Mouse (Mus musculus): Measurements from ENCODE around the gene Ap1m2. TPM values are rescaled to one million over a fixed set of nuclear protein-coding genes. Genes with fewer than 3 reads are reported as not detected.

The Ap1m2 gene
- total RNA-seq, 1 experiment: 9.8 TPM

- TF ChIP-seq MAFK (IDR thresholded peaks at IDR 0.05; ENCODE audit: insufficient read depth, low read depth, low read length) (no peak), HCFC1 (IDR thresholded peaks at IDR 0.05; ENCODE audit: borderline replicate concordance, insufficient read depth, low read length) (no peak), CHD2 (IDR thresholded peaks at IDR 0.05; ENCODE audit: low read depth, low read length) (no peak), ZNF384 (IDR thresholded peaks at IDR 0.05; ENCODE audit: low read depth, low read length) (no peak), ZC3H11A (IDR thresholded peaks at IDR 0.05; ENCODE audit: borderline replicate concordance, low read depth, low read length) (no peak)
- H3K4me1 ChIP-seq (ENCODE audit: control insufficient read depth in 2 of 2, insufficient read depth in 2 of 2, low read length in 2 of 2, poor library complexity in 1 of 2): peaks cover 0 to 18% of the 10 kb centered on the region in 2 experiments; a peak in 2 of 4 replicates
- H3K27ac ChIP-seq (ENCODE audit: insufficient read depth, low read depth, low read length, poor library complexity, severe bottlenecking): peak overlapping the region; percentile 81
- no peak for DNase-seq (ENCODE audit: low read depth, low spot score)
- peaks cover 33% of the 10 kb centered on the region for H3K36me3 ChIP-seq (ENCODE audit: control insufficient read depth, insufficient read depth, low read length, poor library complexity, severe bottlenecking)
- H3K9me3 ChIP-seq (ENCODE audit: control insufficient read depth, insufficient read depth, low read depth, low read length): no peaks in the 10 kb centered on the region
- in situ Hi-C loops (cut with MboI; ENCODE audit: low sequenced_read_pairs in 2 of 2, unreplicated experiment in 2 of 2): no loop called here
- peak overlapping the region; percentile 66 for H3K9ac ChIP-seq (ENCODE audit: insufficient read depth, low read depth, low read length, poor library complexity, severe bottlenecking)
- H3K4me3 ChIP-seq (ENCODE audit: insufficient read depth in 1 of 2, low read depth in 1 of 2, low read length in 2 of 2, poor library complexity in 1 of 2, severe bottlenecking in 1 of 2): peak overlapping the region; percentile 29 to 38
These were observed 40.6 kb upstream of the Ap1m2 start for GRCm38 (mm10) chr9:21352463-21353372.

- Histone ChIP-seq H3K36me3 (ENCODE audit: control insufficient read depth, insufficient read depth, low read length, poor library complexity, severe bottlenecking) (peaks cover 34% of the 10 kb centered on the region), H3K4me1 (ENCODE audit: control insufficient read depth in 2 of 2, insufficient read depth in 2 of 2, low read length in 2 of 2, poor library complexity in 1 of 2) (peaks cover 4 to 21% of the 10 kb centered on the region in 2 experiments; a peak in 3 of 4 replicates), H3K4me3 (ENCODE audit: insufficient read depth in 1 of 2, low read depth in 1 of 2, low read length in 2 of 2, poor library complexity in 1 of 2, severe bottlenecking in 1 of 2) (peak overlapping the region; percentile 29 to 38), H3K27ac (ENCODE audit: insufficient read depth, low read depth, low read length, poor library complexity, severe bottlenecking) (peak overlapping the region; percentile 81), H3K9me3 (ENCODE audit: control insufficient read depth, insufficient read depth, low read depth, low read length) (no peaks in the 10 kb centered on the region), H3K9ac (ENCODE audit: insufficient read depth, low read depth, low read length, poor library complexity, severe bottlenecking) (peak overlapping the region; percentile 66)
- no peak for DNase-seq (ENCODE audit: low read depth, low spot score)
- in situ Hi-C loops (cut with MboI; ENCODE audit: low sequenced_read_pairs in 2 of 2, unreplicated experiment in 2 of 2): no loop called here
- TF ChIP-seq ZNF384 (IDR thresholded peaks at IDR 0.05; ENCODE audit: low read depth, low read length): peak; percentile 52; the same call in 1 of the 2 replicates
- TF ChIP-seq ZC3H11A (IDR thresholded peaks at IDR 0.05; ENCODE audit: borderline replicate concordance, low read depth, low read length): no peak
- TF ChIP-seq HCFC1 (IDR thresholded peaks at IDR 0.05; ENCODE audit: borderline replicate concordance, insufficient read depth, low read length): no peak
- no peak for TF ChIP-seq MAFK (IDR thresholded peaks at IDR 0.05; ENCODE audit: insufficient read depth, low read depth, low read length)
- no peak for TF ChIP-seq CHD2 (IDR thresholded peaks at IDR 0.05; ENCODE audit: low read depth, low read length)
These were observed 39.7 kb upstream of the Ap1m2 start for GRCm38 (mm10) chr9:21351702-21352377.

DNA sequence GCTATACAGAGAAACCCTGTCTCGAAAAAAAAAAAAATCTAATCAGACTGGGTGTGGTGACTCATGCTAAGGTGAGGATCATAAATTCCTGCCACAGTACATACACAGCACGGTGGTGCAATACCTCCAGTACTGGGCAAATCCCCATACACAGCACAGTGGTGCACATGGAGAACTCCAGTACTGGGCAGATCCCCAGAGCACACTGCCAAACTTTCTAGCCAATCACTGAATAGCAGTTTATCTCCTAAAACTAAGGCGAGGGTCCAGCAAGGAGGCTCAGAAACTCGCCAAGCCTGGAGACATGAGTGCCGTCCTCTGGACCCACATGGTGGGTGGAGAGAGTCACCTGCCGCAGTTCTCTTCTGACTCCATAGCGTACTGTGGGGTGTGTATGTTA is 39.0 kb upstream of the Ap1m2 start:
- peaks cover 37% of the 10 kb centered on the region for H3K36me3 ChIP-seq (ENCODE audit: control insufficient read depth, insufficient read depth, low read length, poor library complexity, severe bottlenecking)
- no peak overlapping the region for H3K27ac ChIP-seq (ENCODE audit: insufficient read depth, low read depth, low read length, poor library complexity, severe bottlenecking)
- H3K9ac ChIP-seq (ENCODE audit: insufficient read depth, low read depth, low read length, poor library complexity, severe bottlenecking): no peak overlapping the region
- no peaks in the 10 kb centered on the region for H3K9me3 ChIP-seq (ENCODE audit: control insufficient read depth, insufficient read depth, low read depth, low read length)
- in situ Hi-C loops (cut with MboI; ENCODE audit: low sequenced_read_pairs in 2 of 2, unreplicated experiment in 2 of 2): no loop called here
- H3K4me3 ChIP-seq (ENCODE audit: insufficient read depth in 1 of 2, low read depth in 1 of 2, low read length in 2 of 2, poor library complexity in 1 of 2, severe bottlenecking in 1 of 2): no peak overlapping the region
- peaks cover 4 to 24% of the 10 kb centered on the region in 2 experiments; a peak in 3 of 4 replicates for H3K4me1 ChIP-seq (ENCODE audit: control insufficient read depth in 2 of 2, insufficient read depth in 2 of 2, low read length in 2 of 2, poor library complexity in 1 of 2)
- TF ChIP-seq HCFC1 (IDR thresholded peaks at IDR 0.05; ENCODE audit: borderline replicate concordance, insufficient read depth, low read length) (no peak), ZC3H11A (IDR thresholded peaks at IDR 0.05; ENCODE audit: borderline replicate concordance, low read depth, low read length) (no peak), CHD2 (IDR thresholded peaks at IDR 0.05; ENCODE audit: low read depth, low read length) (no peak), MAFK (IDR thresholded peaks at IDR 0.05; ENCODE audit: insufficient read depth, low read depth, low read length) (no peak), ZNF384 (IDR thresholded peaks at IDR 0.05; ENCODE audit: low read depth, low read length) (no peak)
- no peak for DNase-seq (ENCODE audit: low read depth, low spot score)

GRCm38 (mm10) chr9:21348152-21348551 is 36.0 kb upstream of the Ap1m2 start:
- H3K4me1 ChIP-seq (ENCODE audit: control insufficient read depth in 2 of 2, insufficient read depth in 2 of 2, low read length in 2 of 2, poor library complexity in 1 of 2): peaks cover 4 to 17% of the 10 kb centered on the region in 2 experiments; a peak in 3 of 4 replicates
- in situ Hi-C loops (cut with MboI; ENCODE audit: low sequenced_read_pairs in 2 of 2, unreplicated experiment in 2 of 2): no loop called here
- H3K4me3 ChIP-seq (ENCODE audit: insufficient read depth in 1 of 2, low read depth in 1 of 2, low read length in 2 of 2, poor library complexity in 1 of 2, severe bottlenecking in 1 of 2): no peak overlapping the region
- H3K36me3 ChIP-seq (ENCODE audit: control insufficient read depth, insufficient read depth, low read length, poor library complexity, severe bottlenecking): peaks cover 41% of the 10 kb centered on the region
- DNase-seq (ENCODE audit: low read depth, low spot score): no peak
- H3K27ac ChIP-seq (ENCODE audit: insufficient read depth, low read depth, low read length, poor library complexity, severe bottlenecking): no peak overlapping the region
- H3K9ac ChIP-seq (ENCODE audit: insufficient read depth, low read depth, low read length, poor library complexity, severe bottlenecking): no peak overlapping the region
- TF ChIP-seq CHD2 (IDR thresholded peaks at IDR 0.05; ENCODE audit: low read depth, low read length): no peak
- no peak for TF ChIP-seq ZNF384 (IDR thresholded peaks at IDR 0.05; ENCODE audit: low read depth, low read length)
- TF ChIP-seq HCFC1 (IDR thresholded peaks at IDR 0.05; ENCODE audit: borderline replicate concordance, insufficient read depth, low read length): no peak
- TF ChIP-seq ZC3H11A (IDR thresholded peaks at IDR 0.05; ENCODE audit: borderline replicate concordance, low read depth, low read length): no peak
- no peak for TF ChIP-seq MAFK (IDR thresholded peaks at IDR 0.05; ENCODE audit: insufficient read depth, low read depth, low read length)
- H3K9me3 ChIP-seq (ENCODE audit: control insufficient read depth, insufficient read depth, low read depth, low read length): no peaks in the 10 kb centered on the region
